Mouse (Mus musculus): Measurements from ENCODE around the gene Ajm1.
A peak's percentile ranks its signal among the peaks of the same experiment; 100 is the strongest.
"Not testable (repeated sequence)": the region's sequence is repeated elsewhere in the genome, so short reads cannot be mapped to it uniquely, and the experiment has no call there.

The Ajm1 gene

GRCm38 (mm10) chr2:25565741-25566140 lies 15.8 kb downstream of the Ajm1 start:
- DNase-seq (ENCODE audit: low read depth) = no peak

GRCm38 (mm10) chr2:25561946-25562345 lies 19.6 kb downstream of the Ajm1 start:
- no peak for DNase-seq (ENCODE audit: low read depth)

- DNase-seq (ENCODE audit: low read depth) = no peak
Observed at GRCm38 (mm10) chr2:25560551-25560950, 21.0 kb downstream of the Ajm1 start.

GRCm38 (mm10) chr2:25558774-25559173 lies 22.8 kb downstream of the Ajm1 start:
- no peak for DNase-seq (ENCODE audit: low read depth)

- DNase-seq (ENCODE audit: low read depth) = no peak
Observed at GRCm38 (mm10) chr2:25557964-25558360, 23.6 kb downstream of the Ajm1 start.

GRCm38 (mm10) chr2:25557221-25557963 lies 24.2 kb downstream of the Ajm1 start, which contains the start of gene Edf1:
Gene Edf1 (plus strand): TSS chr2:25557847.
- peak; percentile 83 for DNase-seq (ENCODE audit: low read depth)

- no peak for DNase-seq (ENCODE audit: low read depth)
Observed at GRCm38 (mm10) chr2:25556296-25556695, 25.3 kb downstream of the Ajm1 start.

- not testable (repeated sequence) for DNase-seq (ENCODE audit: low read depth)
Observed at GRCm38 (mm10) chr2:25555479-25555878, 26.1 kb downstream of the Ajm1 start.

GRCm38 (mm10) chr2:25553171-25553786 lies 28.3 kb downstream of the Ajm1 start:
- DNase-seq (ENCODE audit: low read depth) = not testable (repeated sequence)

GRCm38 (mm10) chr2:25551186-25551585 lies 30.4 kb downstream of the Ajm1 start:
- DNase-seq (ENCODE audit: low read depth) = peak; percentile 30

GRCm38 (mm10) chr2:25549021-25549991 lies 32.3 kb downstream of the Ajm1 start:
- DNase-seq (ENCODE audit: low read depth) = no peak

GRCm38 (mm10) chr2:25546811-25547491 lies 34.6 kb downstream of the Ajm1 start, which contains the start of gene Traf2:
Gene Traf2 (minus strand): TSS chr2:25546940.
- peak; percentile 97 for DNase-seq (ENCODE audit: low read depth)

GRCm38 (mm10) chr2:25545996-25546810 lies 35.4 kb downstream of the Ajm1 start:
- peak; percentile 14 for DNase-seq (ENCODE audit: low read depth)

GRCm38 (mm10) chr2:25541644-25542367 lies 39.8 kb downstream of the Ajm1 start:
- DNase-seq (ENCODE audit: low read depth) = no peak

- DNase-seq (ENCODE audit: low read depth) = no peak
Observed at GRCm38 (mm10) chr2:25540541-25540948, 41.0 kb downstream of the Ajm1 start.

- DNase-seq (ENCODE audit: low read depth) = no peak
Observed at GRCm38 (mm10) chr2:25536531-25536930, 45.0 kb downstream of the Ajm1 start.

GRCm38 (mm10) chr2:25534866-25535182 lies 46.7 kb downstream of the Ajm1 start:
- no peak for DNase-seq (ENCODE audit: low read depth)

GRCm38 (mm10) chr2:25534178-25534865 lies 47.2 kb downstream of the Ajm1 start:
- no peak for DNase-seq (ENCODE audit: low read depth)

GRCm38 (mm10) chr2:25533707-25534106 lies 47.9 kb downstream of the Ajm1 start:
- DNase-seq (ENCODE audit: low read depth) = no peak
